Mouse (Mus musculus) liver, postnatal 0 days (tissue): ENCODE measurements around the gene Tspyl4.

Source experiments
- CTCF ChIP-seq: sonication (generic); IDR thresholded peaks from 2 replicates; pipeline ENCODE4 v1.5.1; 2016; ENCODE audit warnings: antibody characterized with exemption, low read depth
- EP300 ChIP-seq: IDR thresholded peaks from 2 replicates; pipeline ENCODE4 v1.6.1; 2016; ENCODE audit warnings: antibody characterized with exemption, low read depth, mild to moderate bottlenecking

DNA sequence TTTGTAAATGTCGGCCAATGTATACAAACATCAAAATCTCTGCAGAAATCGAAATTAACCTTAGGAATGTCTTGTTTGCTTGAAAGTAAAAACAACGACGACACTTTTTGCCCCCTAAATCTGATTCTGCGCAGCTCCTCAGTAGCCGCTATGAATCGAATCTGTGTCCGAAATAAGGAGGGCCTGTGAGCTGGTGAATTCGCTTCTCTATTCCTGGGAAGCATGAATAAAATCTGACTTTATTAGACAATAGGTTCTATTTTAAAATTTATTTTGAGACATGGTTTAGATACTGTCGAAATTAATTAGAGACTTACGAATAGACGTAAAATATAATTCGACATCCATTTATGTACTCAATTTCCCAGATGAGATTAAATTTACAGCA is 337 bp upstream of the Tspyl4 start:
- TF ChIP-seq CTCF, result no peak
- TF ChIP-seq EP300, result no peak
